Mouse (Mus musculus) right cerebral cortex, postnatal 14 days (tissue): ENCODE measurements around the gene Gm20388.
A peak's percentile ranks its signal among the peaks of the same experiment; 100 is the strongest.

Source experiments
- DNase-seq: peaks from one replicate; pipeline ENCODE4 v3.0.0; 2022

Gm20388 gene

GRCm38 (mm10) chr8:123122059-123122458 is 3211.4 kb downstream of the Gm20388 start:
- no peak for DNase-seq

- DNase-seq: no peak
Observed at GRCm38 (mm10) chr8:123122670-123123069, 3212.0 kb downstream of the Gm20388 start.

GRCm38 (mm10) chr8:123126193-123126816 is 3215.7 kb downstream of the Gm20388 start:
- DNase-seq: no peak

- DNase-seq: no peak
Observed at GRCm38 (mm10) chr8:123131041-123131440, 3220.4 kb downstream of the Gm20388 start.

GRCm38 (mm10) chr8:123132953-123133352 is 3222.3 kb downstream of the Gm20388 start:
- no peak for DNase-seq

GRCm38 (mm10) chr8:123134149-123134713 is 3223.6 kb downstream of the Gm20388 start:
- DNase-seq: no peak

- DNase-seq: no peak
Observed at GRCm38 (mm10) chr8:123135406-123135805, 3224.8 kb downstream of the Gm20388 start.

GRCm38 (mm10) chr8:123135806-123136205 is 3225.2 kb downstream of the Gm20388 start:
- no peak for DNase-seq

- no peak for DNase-seq
Observed at GRCm38 (mm10) chr8:123136287-123136686, 3225.6 kb downstream of the Gm20388 start.

- DNase-seq: peak; percentile 62
Observed at GRCm38 (mm10) chr8:123137645-123138077, 3227.0 kb downstream of the Gm20388 start.

- no peak for DNase-seq
Observed at GRCm38 (mm10) chr8:123138741-123139140, 3228.1 kb downstream of the Gm20388 start.

GRCm38 (mm10) chr8:123141741-123142462 is 3231.3 kb downstream of the Gm20388 start:
- DNase-seq: peak; percentile 42

GRCm38 (mm10) chr8:123145279-123145678 is 3234.6 kb downstream of the Gm20388 start:
- DNase-seq: no peak

- no peak for DNase-seq
Observed at GRCm38 (mm10) chr8:123146390-123146789, 3235.7 kb downstream of the Gm20388 start.

- DNase-seq: no peak
Observed at GRCm38 (mm10) chr8:123150737-123151171, 3240.1 kb downstream of the Gm20388 start.

GRCm38 (mm10) chr8:123155177-123155576 is 3244.5 kb downstream of the Gm20388 start:
- no peak for DNase-seq

GRCm38 (mm10) chr8:123156070-123156773 is 3245.6 kb downstream of the Gm20388 start:
- DNase-seq: no peak

- DNase-seq: no peak
Observed at GRCm38 (mm10) chr8:123157888-123158465, 3247.3 kb downstream of the Gm20388 start, which contains the start of gene Sult5a1. Gene Sult5a1 (minus strand): TSS chr8:123158315.

- DNase-seq: no peak
Observed at GRCm38 (mm10) chr8:123181391-123181790, 3270.8 kb downstream of the Gm20388 start.

- no peak for DNase-seq
Observed at GRCm38 (mm10) chr8:123185566-123186409, 3275.1 kb downstream of the Gm20388 start, which contains the start of gene Dpep1. Gene Dpep1 (plus strand): TSS chr8:123186242.

- DNase-seq: no peak
Observed at GRCm38 (mm10) chr8:123188006-123188405, 3277.4 kb downstream of the Gm20388 start.

- DNase-seq: no peak
Observed at GRCm38 (mm10) chr8:123188841-123189240, 3278.2 kb downstream of the Gm20388 start.
